Mouse (Mus musculus): ENCODE measurements around the gene Cyth4.
A peak's percentile ranks its signal among the peaks of the same experiment; 100 is the strongest.

Gene Cyth4

GRCm38 (mm10) chr15:78614536-78614935, 17.7 kb downstream of the Cyth4 start:
- no peak for DNase-seq (ENCODE audit: low read depth, low spot score)

DNA sequence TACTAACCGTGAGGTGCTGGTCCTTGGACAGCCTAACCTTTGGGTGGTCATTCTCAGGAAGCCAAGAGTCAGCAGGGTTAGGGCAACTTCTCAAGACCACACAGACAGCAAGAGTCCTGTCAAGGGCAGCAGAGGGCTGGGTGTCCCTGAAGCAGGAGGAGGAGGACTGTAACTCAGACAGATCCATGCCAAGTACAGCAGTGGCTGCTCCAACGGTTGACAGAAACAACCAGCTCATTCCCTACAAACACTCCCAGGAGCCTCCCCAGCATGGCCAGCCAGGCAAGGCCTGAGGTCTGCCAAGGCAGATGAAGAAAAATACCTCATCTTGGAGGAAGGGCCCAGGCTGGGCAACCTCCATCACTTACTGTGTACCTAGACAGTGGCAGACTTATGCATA, 20.1 kb downstream of the Cyth4 start:
- DNase-seq (ENCODE audit: low read depth, low spot score): no peak

GRCm38 (mm10) chr15:78623426-78623825, 26.6 kb downstream of the Cyth4 start:
- DNase-seq (ENCODE audit: low read depth, low spot score): no peak

GRCm38 (mm10) chr15:78624431-78624950, 27.6 kb downstream of the Cyth4 start:
- no peak for DNase-seq (ENCODE audit: low read depth, low spot score)

DNA sequence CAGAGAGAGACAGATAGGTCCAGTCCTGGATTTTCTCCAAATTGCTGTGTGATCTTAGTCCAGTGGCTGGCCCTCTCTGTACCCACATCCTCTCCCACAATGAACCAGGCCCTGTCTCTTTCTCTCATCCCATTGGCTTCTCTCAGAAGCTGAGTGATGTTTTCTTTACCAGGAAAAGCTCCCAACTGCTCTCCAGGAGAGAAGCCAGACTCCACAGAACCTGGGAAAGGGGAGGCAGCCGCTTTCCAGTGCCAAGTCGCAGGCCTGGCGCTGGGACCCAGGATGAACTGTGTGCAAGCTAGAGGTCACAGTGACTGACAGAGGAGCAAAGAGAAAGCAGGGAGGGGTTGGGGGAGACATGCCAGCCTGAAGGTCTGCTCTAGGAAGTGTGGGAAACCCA, 28.1 kb downstream of the Cyth4 start:
- no peak for DNase-seq (ENCODE audit: low read depth, low spot score)

DNA sequence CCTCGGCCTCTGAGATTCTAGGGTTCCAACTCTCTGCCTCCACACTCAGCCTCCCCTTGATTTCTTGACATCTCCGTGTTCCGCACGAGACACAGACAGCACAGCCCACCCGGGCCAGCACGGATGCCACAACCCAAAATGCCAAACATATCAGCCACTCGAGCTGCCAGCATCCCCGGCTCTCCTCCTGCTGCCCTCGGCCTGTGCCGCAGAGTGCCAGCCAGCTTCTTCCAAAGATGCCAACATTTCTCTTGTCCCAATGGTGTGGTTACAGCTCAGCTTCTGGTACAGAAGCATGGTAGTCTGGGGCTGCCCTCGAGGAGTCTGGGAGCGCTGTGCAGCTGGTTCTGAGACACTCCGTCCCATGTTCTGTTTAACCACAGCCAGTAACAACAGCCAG, 29.4 kb downstream of the Cyth4 start:
- DNase-seq (ENCODE audit: low read depth, low spot score): no peak

DNA sequence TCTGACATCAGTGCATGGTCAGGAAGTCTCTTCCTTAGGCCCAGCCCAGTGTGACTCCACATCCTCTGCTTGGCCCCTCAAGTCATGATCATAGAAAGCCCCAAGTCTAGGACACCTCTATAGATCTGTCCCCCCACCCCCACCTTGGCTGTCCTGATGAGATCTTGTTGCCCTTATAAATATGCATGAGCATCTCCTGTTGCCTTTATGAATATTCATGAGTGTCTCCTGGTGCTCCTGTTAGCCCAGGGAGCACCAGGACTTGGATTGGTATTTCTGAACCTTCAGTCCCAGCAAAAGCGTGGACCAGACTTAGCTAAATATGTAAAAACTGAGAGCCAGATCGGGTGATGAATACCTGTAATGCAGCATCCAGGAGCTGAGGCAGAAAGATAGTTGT, 35.5 kb downstream of the Cyth4 start:
- DNase-seq (ENCODE audit: low read depth, low spot score): no peak

GRCm38 (mm10) chr15:78633413-78633812, 36.6 kb downstream of the Cyth4 start:
- DNase-seq (ENCODE audit: low read depth, low spot score): no peak

GRCm38 (mm10) chr15:78634095-78634737, 37.4 kb downstream of the Cyth4 start:
- peak; percentile 68 for DNase-seq (ENCODE audit: low read depth, low spot score)

GRCm38 (mm10) chr15:78635231-78635630, 38.4 kb downstream of the Cyth4 start:
- DNase-seq (ENCODE audit: low read depth, low spot score): no peak

GRCm38 (mm10) chr15:78643633-78644032, 46.8 kb downstream of the Cyth4 start:
- no peak for DNase-seq (ENCODE audit: low read depth, low spot score)

DNA sequence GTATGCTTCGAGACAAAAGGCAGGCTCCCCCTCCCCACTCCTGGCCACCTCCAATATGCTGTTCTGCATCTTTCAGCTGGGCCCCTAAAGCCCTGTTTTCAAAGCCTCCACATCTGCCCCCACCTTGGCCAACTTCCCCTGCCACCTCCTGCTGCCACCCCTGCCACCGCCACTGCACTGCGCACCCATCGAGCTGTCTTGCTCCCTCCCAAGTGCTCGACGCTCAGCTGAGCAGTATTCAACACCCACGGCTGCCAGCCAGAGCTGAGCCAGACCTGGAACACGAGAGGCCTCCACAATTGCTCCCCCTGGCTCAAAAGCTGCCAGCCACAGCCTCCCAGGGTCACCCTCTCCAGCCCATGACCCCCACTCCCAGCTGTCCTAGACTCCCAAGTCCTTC, 47.8 kb downstream of the Cyth4 start:
- no peak for DNase-seq (ENCODE audit: low read depth, low spot score)

DNA sequence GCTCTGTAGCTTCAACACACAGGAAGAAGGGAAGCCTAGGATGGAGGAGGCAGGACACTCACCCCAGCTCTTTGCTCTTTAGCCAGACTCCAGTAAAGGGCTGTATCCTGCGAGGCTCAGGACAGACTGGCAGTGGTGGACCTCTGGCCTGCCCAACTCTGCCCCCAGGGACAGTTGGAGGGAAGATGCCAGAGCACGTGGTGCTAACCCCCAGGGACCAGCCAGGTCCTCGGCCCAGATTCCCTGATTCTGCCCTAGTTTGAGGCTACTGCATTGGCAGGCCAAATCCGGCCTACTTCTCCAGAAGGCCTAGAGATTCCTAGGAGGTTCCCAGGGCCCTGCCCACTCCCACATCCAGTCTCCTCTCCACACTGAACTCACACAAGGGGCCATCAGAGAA, 50.9 kb downstream of the Cyth4 start:
- no peak for DNase-seq (ENCODE audit: low read depth, low spot score)

- DNase-seq (ENCODE audit: low read depth, low spot score): no peak
These were observed 54.3 kb downstream of the Cyth4 start for GRCm38 (mm10) chr15:78651169-78651568.

DNA sequence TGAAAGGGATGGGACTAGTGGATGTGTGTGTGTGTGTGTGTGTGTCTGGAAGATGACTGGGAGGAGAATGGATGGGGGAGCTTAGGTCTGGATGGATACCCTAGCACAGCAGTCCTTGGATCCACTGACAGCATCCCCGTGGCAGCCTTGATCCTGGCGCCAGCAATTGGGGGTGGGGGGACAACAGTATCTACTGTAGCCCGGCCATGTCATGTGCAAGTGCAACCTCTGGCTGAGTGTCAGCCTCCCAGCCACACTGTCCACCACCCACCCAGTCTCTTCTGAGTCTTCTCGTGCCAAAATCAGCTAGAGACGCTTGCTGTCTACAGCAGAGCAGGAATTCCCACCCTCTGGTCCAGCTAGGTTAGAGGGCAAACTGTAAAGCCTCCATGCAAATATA, 67.4 kb downstream of the Cyth4 start:
- DNase-seq (ENCODE audit: low read depth, low spot score): no peak

DNA sequence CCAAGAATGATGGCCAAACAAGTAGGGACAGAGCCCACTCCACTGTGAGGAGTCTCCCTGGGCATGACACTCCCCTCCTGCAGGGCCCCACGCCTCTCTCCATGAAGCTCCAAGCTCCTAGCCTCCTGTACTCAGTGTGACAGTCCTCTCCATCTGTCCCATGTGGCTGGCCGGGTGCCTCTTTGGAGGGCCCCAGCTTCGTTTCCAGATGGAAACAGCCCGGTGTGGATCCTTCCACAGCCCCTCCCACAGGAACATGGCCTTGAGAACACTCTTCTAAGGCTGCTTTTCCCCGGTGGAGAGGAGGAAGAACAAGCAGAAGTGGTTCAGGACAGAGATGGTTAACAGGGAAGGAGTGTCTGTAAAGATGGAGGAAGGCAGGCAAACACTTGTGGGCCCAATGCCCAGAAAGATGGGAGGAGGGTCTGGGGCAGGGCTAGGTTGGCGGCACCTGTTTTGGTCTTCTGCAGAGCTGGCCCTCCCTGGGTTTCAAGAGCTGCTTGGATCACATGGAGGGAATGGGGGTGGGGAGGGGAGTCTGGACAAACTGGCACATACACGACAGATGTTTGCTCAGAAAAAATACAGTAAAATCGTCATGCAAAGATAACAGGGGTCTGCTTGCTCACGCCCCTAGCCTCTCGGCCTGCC, 72.5 kb downstream of the Cyth4 start:
- DNase-seq (ENCODE audit: low read depth, low spot score): no peak

DNA sequence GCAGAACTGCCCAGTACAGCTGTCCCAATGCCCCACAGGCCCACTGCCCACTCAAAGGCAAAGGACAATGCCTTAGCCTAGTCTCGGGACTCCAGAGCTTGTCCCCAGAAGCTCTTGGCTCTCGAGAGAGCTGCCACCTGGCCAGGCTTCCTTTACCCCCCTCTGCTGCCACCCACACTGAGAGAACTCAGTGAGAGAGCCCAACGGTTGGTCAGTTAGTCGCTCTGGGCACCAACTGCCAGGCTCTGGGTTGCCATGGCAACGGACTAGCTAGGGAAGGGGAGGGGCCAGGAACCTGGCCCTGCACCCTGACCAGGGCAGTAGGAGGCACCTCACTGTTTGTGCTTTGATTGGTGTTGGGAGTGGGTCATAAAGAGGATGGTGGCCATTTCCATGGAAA, 73.5 kb downstream of the Cyth4 start:
- DNase-seq (ENCODE audit: low read depth, low spot score): no peak
